Mouse (Mus musculus) ES-E14 (cell line): ENCODE measurements around the gene Spag9.

Experiments
- CHD2 ChIP-seq: IDR thresholded peaks from 2 replicates; pipeline ENCODE4 v1.6.1; 2014; ENCODE audit warnings: mild to moderate bottlenecking, low read depth, low read length, inconsistent platforms
- MAFK ChIP-seq: IDR thresholded peaks from 2 replicates; pipeline ENCODE4 v1.6.1; 2014; ENCODE audit warnings: mild to moderate bottlenecking, low read depth, low read length, inconsistent platforms; ENCODE audit not compliant: insufficient read depth
- ZC3H11A ChIP-seq: IDR thresholded peaks from 2 replicates; pipeline ENCODE4 v1.6.1; 2012; ENCODE audit warnings: low read depth, mild to moderate bottlenecking, inconsistent platforms, low read length, borderline replicate concordance

- TF ChIP-seq CHD2 (no peak), ZC3H11A (no peak), MAFK (no peak)
Measured at GRCm38 (mm10) chr11:93987625-93988327, 8.1 kb upstream of the Spag9 start.
